Mouse (Mus musculus) intestine, embryonic 16.5 days (tissue): Measurements from ENCODE around the gene Trdn. TPM values are rescaled to one million over a fixed set of nuclear protein-coding genes. Genes with fewer than 3 reads are reported as not detected.

ENCODE experiments used
- ATAC-seq: fragments of 200-750 bp; cut with Nextera tagmentation; 2 replicates; pipeline ENCODE4 v1.8.0; 2017; ENCODE audit warnings: moderate TSS enrichment, moderate library complexity
- H3K27ac ChIP-seq: fragments of 300-500 bp; sonication (generic); 2 replicates; pipeline ENCODE4 v1.5.1; 2014; ENCODE audit warnings: mild to moderate bottlenecking, low read length
- H3K27me3 ChIP-seq: fragments of 300-500 bp; sonication (generic); replicated peaks from 2 replicates; pipeline ENCODE4 v1.6.1; 2014; ENCODE audit warnings: low read length, control low read depth, mixed read lengths; ENCODE audit not compliant: control insufficient read depth, insufficient read depth
- H3K36me3 ChIP-seq: fragments of 300-500 bp; sonication (generic); 2 replicates; pipeline ENCODE4 v1.6.1; 2014; ENCODE audit warnings: low read length, control low read depth; ENCODE audit not compliant: control insufficient read depth, insufficient read depth
- H3K4me1 ChIP-seq: fragments of 300-500 bp; sonication (generic); 2 replicates; pipeline ENCODE4 v1.6.1; 2014; ENCODE audit warnings: low read length, control low read depth, mixed read lengths; ENCODE audit not compliant: control insufficient read depth, insufficient read depth
- H3K4me2 ChIP-seq: fragments of 300-500 bp; sonication (generic); 2 replicates; pipeline ENCODE4 v1.6.1; 2014; ENCODE audit warnings: low read depth, low read length, control low read depth
- H3K4me3 ChIP-seq: fragments of 300-500 bp; sonication (generic); 2 replicates; pipeline ENCODE4 v1.5.1; 2014; ENCODE audit warnings: mild to moderate bottlenecking, low read length
- H3K9ac ChIP-seq: fragments of 300-500 bp; sonication (generic); 2 replicates; pipeline ENCODE4 v1.6.1; 2014; ENCODE audit warnings: low read depth, low read length
- H3K9me3 ChIP-seq: fragments of 300-500 bp; sonication (generic); 2 replicates; pipeline ENCODE4 v1.6.1; 2016; ENCODE audit warnings: low read length, control low read depth; ENCODE audit not compliant: control insufficient read depth
- WGBS: fragments of 180-500 bp; shearing (Covaris S2); extraction: QIAGEN DNeasy Blood & Tissue Kit; methylation state at CpG from one replicate; pipeline ENCODE4 v1.1.7; 2014; 5-methylcytosine and 5-hydroxymethylcytosine counted together
- polyA plus RNA-seq: library from polyadenylated mRNA; unstranded; fragments of >200 nt; fragmentation: Nextera tagmentation; extraction: Ambion mirVana; gene quantifications from 2 replicates; pipeline ENCODE4 v1.2.1, GENCODE M21; 2015

Trdn gene
- polyA plus RNA-seq, 1 experiment from 2014 or later: not detected

GRCm38 (mm10) chr10:33107942-33108341 is 27.6 kb downstream of the Trdn start:
- Histone ChIP-seq H3K4me3 (no peak overlapping the region), H3K27me3 (no peaks in the 10 kb centered on the region), H3K9me3 (no peaks in the 10 kb centered on the region), H3K4me2 (no peak overlapping the region), H3K36me3 (no peaks in the 10 kb centered on the region), H3K4me1 (no peaks in the 10 kb centered on the region), H3K27ac (no peak overlapping the region), H3K9ac (no peak overlapping the region)
- no peak for ATAC-seq

DNA sequence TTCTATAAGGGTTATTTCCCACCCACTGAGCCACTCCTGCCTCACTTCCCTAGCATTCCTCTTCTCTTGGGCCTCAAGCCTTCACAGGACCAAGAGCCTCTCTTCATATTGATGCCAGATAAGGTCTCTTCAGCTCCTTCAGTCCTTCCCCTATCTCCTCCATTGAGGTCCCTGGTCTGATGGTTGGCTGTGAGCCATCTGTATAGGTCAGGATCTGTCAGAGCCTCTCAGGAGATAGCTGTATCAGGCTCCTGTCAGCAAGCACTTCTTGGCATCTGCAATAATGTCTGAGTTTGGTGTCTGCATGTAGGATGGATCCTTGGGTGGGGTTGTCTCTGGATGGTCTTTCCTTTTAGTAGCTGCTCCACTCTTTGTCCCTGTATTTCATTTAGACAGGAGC is 42.7 kb downstream of the Trdn start:
- H3K27me3 ChIP-seq: no peaks in the 10 kb centered on the region
- no peak overlapping the region for H3K4me2 ChIP-seq
- ATAC-seq: no peak
- H3K4me1 ChIP-seq: no peaks in the 10 kb centered on the region
- no peaks in the 10 kb centered on the region for H3K9me3 ChIP-seq
- no peak overlapping the region for H3K27ac ChIP-seq
- no peak overlapping the region for H3K9ac ChIP-seq
- no peak overlapping the region for H3K4me3 ChIP-seq
- no peaks in the 10 kb centered on the region for H3K36me3 ChIP-seq

DNA sequence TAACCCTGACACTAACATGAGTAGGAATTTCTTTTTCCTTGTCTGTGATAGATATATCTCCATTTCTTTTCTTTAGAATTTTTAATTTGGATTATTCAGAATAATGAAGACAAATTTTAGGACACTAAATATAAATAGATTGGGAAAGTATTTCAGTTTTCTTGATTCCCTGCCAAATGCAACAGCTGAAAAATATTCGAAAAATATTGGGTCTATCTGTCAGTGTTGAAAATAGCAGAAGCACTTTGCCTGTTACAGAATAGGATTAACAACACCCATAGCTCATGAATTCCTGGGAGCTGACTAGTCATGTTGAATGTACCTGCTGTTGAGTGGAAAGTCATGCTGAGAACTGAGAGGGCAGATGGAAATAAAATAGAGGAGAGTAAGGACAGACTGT is 64.6 kb downstream of the Trdn start:
- Histone ChIP-seq H3K4me1 (no peaks in the 10 kb centered on the region), H3K4me3 (no peak overlapping the region), H3K36me3 (no peaks in the 10 kb centered on the region), H3K27ac (no peak overlapping the region), H3K9me3 (no peaks in the 10 kb centered on the region), H3K9ac (no peak overlapping the region), H3K4me2 (no peak overlapping the region), H3K27me3 (no peaks in the 10 kb centered on the region)
- 63% methylated on average over 1 of the region's 1 CpGs for WGBS
- ATAC-seq: no peak

- 60% methylated on average over 2 of the region's 2 CpGs for WGBS
- ATAC-seq: no peak
Measured at GRCm38 (mm10) chr10:33179731-33180631, 99.6 kb downstream of the Trdn start.

DNA sequence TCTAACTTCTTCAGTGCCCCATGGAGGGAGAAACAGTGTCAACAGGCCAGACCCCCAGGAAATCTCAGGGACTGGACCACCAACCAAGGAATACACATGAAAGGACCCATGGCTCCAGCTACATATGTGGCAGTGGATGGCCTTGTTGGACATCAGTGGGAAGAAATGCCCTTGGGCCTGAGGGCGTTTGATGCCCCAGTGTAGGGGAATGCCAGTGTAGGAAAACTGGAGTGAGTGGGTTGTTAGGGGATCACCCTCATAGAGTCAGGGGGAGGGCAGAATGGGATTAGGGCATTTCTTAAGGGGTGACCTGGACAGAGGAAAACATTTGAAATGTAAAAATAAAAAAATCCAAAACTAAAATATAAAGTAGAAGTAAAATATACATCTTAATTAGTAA is 108.7 kb downstream of the Trdn start:
- no peak overlapping the region for H3K27ac ChIP-seq
- WGBS: 81% methylated on average over 1 of the region's 1 CpGs
- H3K9me3 ChIP-seq: no peaks in the 10 kb centered on the region
- no peak overlapping the region for H3K4me3 ChIP-seq
- H3K9ac ChIP-seq: no peak overlapping the region
- no peaks in the 10 kb centered on the region for H3K36me3 ChIP-seq
- no peaks in the 10 kb centered on the region for H3K27me3 ChIP-seq
- no peak for ATAC-seq
- no peaks in the 10 kb centered on the region for H3K4me1 ChIP-seq
- no peak overlapping the region for H3K4me2 ChIP-seq

More at GRCm38 (mm10) chr10:33179731-33180631, 99.6 kb downstream of the Trdn start:
- H3K27ac ChIP-seq: no peak overlapping the region
- no peaks in the 10 kb centered on the region for H3K4me1 ChIP-seq
- H3K9ac ChIP-seq: no peak overlapping the region
- H3K36me3 ChIP-seq: no peaks in the 10 kb centered on the region
- no peaks in the 10 kb centered on the region for H3K27me3 ChIP-seq
- H3K9me3 ChIP-seq: no peaks in the 10 kb centered on the region
- H3K4me3 ChIP-seq: no peak overlapping the region
- no peak overlapping the region for H3K4me2 ChIP-seq

GRCm38 (mm10) chr10:33195919-33196318 is 115.6 kb downstream of the Trdn start:
- H3K4me3 ChIP-seq: no peak overlapping the region
- ATAC-seq: no peak
- no peak overlapping the region for H3K4me2 ChIP-seq

DNA sequence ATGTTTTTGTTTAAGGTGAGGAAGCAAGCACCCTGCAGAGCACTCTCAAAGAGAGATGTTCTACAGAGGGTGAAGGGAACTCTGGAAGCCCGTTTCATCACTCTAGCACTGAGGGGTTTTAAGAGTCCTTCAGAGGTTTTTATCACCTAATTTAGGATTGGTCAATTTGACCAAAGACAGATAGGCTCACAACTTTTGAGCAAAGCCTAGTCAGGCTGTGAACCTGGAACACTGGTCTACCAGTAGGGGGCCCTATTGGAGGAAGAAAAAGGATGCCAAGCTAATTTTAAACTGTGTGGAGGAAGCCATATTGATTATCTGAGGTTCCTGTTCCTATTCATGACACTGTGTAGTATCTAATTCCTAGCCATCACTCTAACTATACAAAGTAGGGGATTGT is 117.9 kb downstream of the Trdn start:
- Histone ChIP-seq H3K27ac (no peak overlapping the region), H3K9ac (no peak overlapping the region), H3K27me3 (no peaks in the 10 kb centered on the region), H3K9me3 (no peaks in the 10 kb centered on the region), H3K4me3 (no peak overlapping the region), H3K36me3 (no peaks in the 10 kb centered on the region), H3K4me1 (no peaks in the 10 kb centered on the region), H3K4me2 (no peak overlapping the region)
- no peak for ATAC-seq
- 84% methylated on average over 1 of the region's 1 CpGs for WGBS

More at GRCm38 (mm10) chr10:33195919-33196318, 115.6 kb downstream of the Trdn start:
- H3K36me3 ChIP-seq: no peaks in the 10 kb centered on the region
- no peaks in the 10 kb centered on the region for H3K9me3 ChIP-seq
- WGBS: 46% methylated on average over 1 of the region's 1 CpGs
- no peaks in the 10 kb centered on the region for H3K27me3 ChIP-seq
- no peak overlapping the region for H3K27ac ChIP-seq
- H3K9ac ChIP-seq: no peak overlapping the region
- no peaks in the 10 kb centered on the region for H3K4me1 ChIP-seq

GRCm38 (mm10) chr10:33210411-33210810 is 130.1 kb downstream of the Trdn start:
- Histone ChIP-seq H3K9ac (no peak overlapping the region), H3K4me3 (no peak overlapping the region), H3K4me1 (no peaks in the 10 kb centered on the region), H3K27ac (no peak overlapping the region), H3K36me3 (no peaks in the 10 kb centered on the region), H3K4me2 (no peak overlapping the region), H3K9me3 (no peaks in the 10 kb centered on the region), H3K27me3 (no peaks in the 10 kb centered on the region)
- no peak for ATAC-seq
- WGBS: 67% methylated on average over 1 of the region's 1 CpGs

- Histone ChIP-seq H3K27ac (no peak overlapping the region), H3K9me3 (no peaks in the 10 kb centered on the region), H3K9ac (no peak overlapping the region), H3K4me3 (no peak overlapping the region), H3K27me3 (no peaks in the 10 kb centered on the region), H3K4me1 (no peaks in the 10 kb centered on the region), H3K4me2 (no peak overlapping the region), H3K36me3 (no peaks in the 10 kb centered on the region)
- ATAC-seq: no peak
- 67% methylated on average over 1 of the region's 1 CpGs for WGBS
Measured at GRCm38 (mm10) chr10:33253911-33254310, 173.6 kb downstream of the Trdn start.

GRCm38 (mm10) chr10:33256202-33256601 is 175.8 kb downstream of the Trdn start:
- Histone ChIP-seq H3K27me3 (no peaks in the 10 kb centered on the region), H3K4me1 (no peaks in the 10 kb centered on the region), H3K4me3 (no peak overlapping the region), H3K4me2 (no peak overlapping the region), H3K9ac (no peak overlapping the region), H3K36me3 (no peaks in the 10 kb centered on the region), H3K27ac (no peak overlapping the region), H3K9me3 (no peaks in the 10 kb centered on the region)
- 70% methylated on average over 1 of the region's 1 CpGs for WGBS
- no peak for ATAC-seq
